Mouse (Mus musculus): ENCODE results near the gene Neurl1a. TPM values are rescaled to one million over a fixed set of nuclear protein-coding genes. Genes with fewer than 3 reads are reported as not detected.
A peak's percentile ranks its signal among the peaks of the same experiment; 100 is the strongest.
"Not testable (repeated sequence)": the region's sequence is repeated elsewhere in the genome, so short reads cannot be mapped to it uniquely, and the experiment has no call there.

The Neurl1a gene
- total and polyA plus RNA-seq, 3 experiments: 0.03 TPM; not detected in 2

GRCm38 (mm10) chr19:47137771-47138421 lies 40.7 kb upstream of the Neurl1a start, which contains the start of gene Calhm2 (continued):
- no peak for TF ChIP-seq ZNF384 (IDR thresholded peaks at IDR 0.05; ENCODE audit: low read depth, low read length)
- 0 out of 2 replicates have a peak, but pooled peaks have one; percentile 47 for TF ChIP-seq MAZ (IDR thresholded peaks at IDR 0.05; ENCODE audit: low read depth, low read length)
- TF ChIP-seq MAFK (IDR thresholded peaks at IDR 0.05; ENCODE audit: borderline replicate concordance, low read depth, low read length): no peak

DNA sequence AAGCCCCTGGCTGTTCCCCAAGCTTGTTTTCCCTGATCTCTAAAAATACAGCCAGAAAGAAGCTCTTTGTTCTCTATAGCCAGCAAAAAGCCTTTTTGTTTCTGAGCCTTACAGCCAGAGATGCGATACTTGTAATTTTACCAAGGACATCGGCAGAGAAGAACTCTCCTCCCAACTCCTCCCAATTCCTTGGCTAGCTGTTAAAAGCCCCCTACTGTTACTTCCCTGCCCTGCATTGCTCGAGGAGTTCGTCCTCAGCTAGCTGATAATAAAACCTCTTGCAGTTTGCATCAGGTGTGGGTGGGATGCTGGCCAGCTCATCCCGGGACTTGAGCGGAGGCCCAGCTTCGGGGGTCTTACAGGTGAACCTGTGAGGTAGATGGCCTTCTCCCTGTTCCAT lies 39.0 kb upstream of the Neurl1a start:
- not testable (repeated sequence) for H3K9me3 ChIP-seq (replicated peaks; ENCODE audit: insufficient read depth, low read length); H3K9ac ChIP-seq (ENCODE audit: control insufficient read depth, low read depth, low read length, poor library complexity, severe bottlenecking); DNase-seq (ENCODE audit: low read depth, low spot score); H3K79me2 ChIP-seq (ENCODE audit: control insufficient read depth, insufficient read depth, low read length, poor library complexity); H3K27me3 ChIP-seq (ENCODE audit: control insufficient read depth in 1 of 2, insufficient read depth in 2 of 2, low read length in 2 of 2); H3K4me3 ChIP-seq (ENCODE audit: control insufficient read depth in 1 of 2, insufficient read depth in 1 of 2, low read depth in 2 of 2, low read length in 2 of 2); H3K36me3 ChIP-seq (ENCODE audit: control insufficient read depth in 1 of 2, insufficient read depth in 2 of 2, low read length in 2 of 2); H3K27ac ChIP-seq (ENCODE audit: control insufficient read depth, low read depth, low read length)
- peaks cover 2 to 22% of the 10 kb centered on the region in 2 experiments for H3K4me1 ChIP-seq (ENCODE audit: control insufficient read depth in 1 of 2, insufficient read depth in 2 of 2, low read length in 2 of 2)

DNA sequence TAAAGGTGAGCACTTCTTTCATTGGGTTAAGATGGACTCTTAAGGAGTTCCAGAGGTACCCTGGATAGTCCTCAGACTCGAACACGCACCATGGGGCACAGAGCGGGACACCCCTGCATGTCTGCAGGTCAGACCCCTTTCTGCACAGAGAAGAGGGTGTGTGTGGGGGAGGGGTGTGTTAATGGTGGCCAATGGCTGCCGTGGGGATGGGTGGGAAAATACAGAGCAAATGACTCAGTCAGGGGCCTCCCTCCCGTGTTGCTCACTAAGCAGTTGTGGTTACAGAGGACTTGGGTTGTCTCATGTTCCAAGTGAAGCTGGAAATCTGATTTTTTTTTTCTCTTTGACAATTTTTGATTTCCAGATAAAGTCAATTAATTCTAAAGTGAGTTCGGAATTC lies 36.2 kb upstream of the Neurl1a start:
- Histone ChIP-seq H3K9ac (ENCODE audit: control insufficient read depth, low read depth, low read length, poor library complexity, severe bottlenecking) (no peak overlapping the region), H3K27me3 (ENCODE audit: control insufficient read depth in 1 of 2, insufficient read depth in 2 of 2, low read length in 2 of 2) (no peaks in the 10 kb centered on the region; a peak in 2 of 4 replicates), H3K4me1 (ENCODE audit: control insufficient read depth in 1 of 2, insufficient read depth in 2 of 2, low read length in 2 of 2) (peaks cover 0 to 12% of the 10 kb centered on the region in 2 experiments), H3K79me2 (ENCODE audit: control insufficient read depth, insufficient read depth, low read length, poor library complexity) (peaks cover 5% of the 10 kb centered on the region; the same call in 1 of the 2 replicates), H3K27ac (ENCODE audit: control insufficient read depth, low read depth, low read length) (no peak overlapping the region), H3K4me3 (ENCODE audit: control insufficient read depth in 1 of 2, insufficient read depth in 1 of 2, low read depth in 2 of 2, low read length in 2 of 2) (no peak overlapping the region), H3K36me3 (ENCODE audit: control insufficient read depth in 1 of 2, insufficient read depth in 2 of 2, low read length in 2 of 2) (0 out of 4 replicates have a peak, but pooled peaks cover 0 to 3% of the 10 kb centered on the region in 2 experiments), H3K9me3 (replicated peaks; ENCODE audit: insufficient read depth, low read length) (no peaks in the 10 kb centered on the region)
- TF ChIP-seq RCOR1 (IDR thresholded peaks at IDR 0.05; ENCODE audit: low read depth, low read length): no peak
- TF ChIP-seq MAZ (IDR thresholded peaks at IDR 0.05; ENCODE audit: low read depth, low read length): no peak
- no peak for TF ChIP-seq POLR2A (IDR thresholded peaks at IDR 0.05; ENCODE audit: control insufficient read depth in 1 of 2, insufficient read depth in 1 of 2, low read depth in 1 of 2, low read length in 2 of 2, poor library complexity in 1 of 2)
- TF ChIP-seq ZC3H11A (IDR thresholded peaks at IDR 0.05; ENCODE audit: low read depth, low read length): no peak
- no peak for TF ChIP-seq MAFK (IDR thresholded peaks at IDR 0.05; ENCODE audit: borderline replicate concordance, low read depth, low read length)
- no peak for TF ChIP-seq KAT2A (conservative IDR thresholded peaks at IDR 0.05; ENCODE audit: low read depth, low read length)
- TF ChIP-seq RAD21 (IDR thresholded peaks at IDR 0.05; ENCODE audit: low read depth, low read length): no peak
- TF ChIP-seq ZKSCAN1 (IDR thresholded peaks at IDR 0.05; ENCODE audit: low read depth, low read length): no peak
- no peak for TF ChIP-seq POLR2AphosphoS2 (IDR thresholded peaks at IDR 0.05; ENCODE audit: low read length)
- no peak for TF ChIP-seq UBTF (IDR thresholded peaks at IDR 0.05; ENCODE audit: borderline replicate concordance, insufficient read depth, low read depth, low read length)
- no peak for TF ChIP-seq E2F4 (IDR thresholded peaks at IDR 0.05; ENCODE audit: borderline replicate concordance, low read depth, low read length)
- TF ChIP-seq MEF2A (IDR thresholded peaks at IDR 0.05; ENCODE audit: extremely low read depth, insufficient replicate concordance, low read depth, low read length, poor library complexity, severe bottlenecking): no peak
- no peak for TF ChIP-seq USF2 (IDR thresholded peaks at IDR 0.05; ENCODE audit: borderline replicate concordance in 1 of 2, insufficient read depth in 1 of 2, low read depth in 1 of 2, low read length in 2 of 2)
- no peak for TF ChIP-seq BHLHE40 (IDR thresholded peaks at IDR 0.05; ENCODE audit: borderline replicate concordance, low read depth, low read length)
- TF ChIP-seq MAX (IDR thresholded peaks at IDR 0.05; ENCODE audit: low read length): no peak
- no peak for TF ChIP-seq GATA1 (IDR thresholded peaks at IDR 0.05; ENCODE audit: low read depth, low read length)
- TF ChIP-seq JUND (IDR thresholded peaks at IDR 0.05; ENCODE audit: low read depth, low read length): no peak
- no peak for TF ChIP-seq ZMIZ1 (IDR thresholded peaks at IDR 0.05; ENCODE audit: low read depth, low read length)
- DNase-seq (ENCODE audit: low read depth, low spot score): no peak

Data from MEL (cell line).